ENCODE assay signal across 15 mouse cellular contexts in genomic region chr11:6597523-6597922, GRCm38 (mm10). TPM values are rescaled to one million over a fixed set of nuclear protein-coding genes. Genes with fewer than 3 reads are reported as not detected.
DNase-seq lines count a peak whose midpoint lies in the region; ATAC-seq and TF ChIP-seq lines count a peak whose summit lies in the region.
"Had no signal": no experiment of that assay in that cellular context is flagged by ENCODE, and none has a peak within 500 bp of the region (broad histone marks: within the 10 kb centered on the region; RNA-seq: fewer than 3 reads in every experiment).

No protein-coding gene starts in this region.

- no peak for TF ChIP-seq CTCF in heart, postnatal 0 days (IDR thresholded peaks at IDR 0.05; ENCODE audit: low read depth)
- TF ChIP-seq CTCF in liver, embryonic 14.5 days (IDR thresholded peaks at IDR 0.05; ENCODE audit: low read depth), result peak; percentile 56

- WGBS in heart, postnatal 0 days, result 65% methylated on average over 7 of the region's 7 CpGs
- WGBS in heart, embryonic 10.5 days, result 68% methylated on average over 7 of the region's 7 CpGs
- 76% methylated on average over 7 of the region's 7 CpGs for WGBS in liver, embryonic 14.5 days (ENCODE audit: insufficient replicate concordance)

- H3K27me3 ChIP-seq in heart, postnatal 0 days (ENCODE audit: control insufficient read depth, insufficient read depth, low read length), result peaks cover 7% of the 10 kb centered on the region; the same call in 1 of the 2 replicates
- peaks cover 31% of the 10 kb centered on the region for H3K27me3 ChIP-seq in heart, embryonic 10.5 days (ENCODE audit: insufficient read depth, poor library complexity, severe bottlenecking)
- no peaks in the 10 kb centered on the region for H3K27me3 ChIP-seq in liver, embryonic 14.5 days (ENCODE audit: control insufficient read depth, insufficient read depth, low read length)

- peaks cover 48% of the 10 kb centered on the region for H3K36me3 ChIP-seq in heart, postnatal 0 days (replicated peaks; ENCODE audit: control insufficient read depth, insufficient read depth, low read length)
- peaks cover 63% of the 10 kb centered on the region for H3K36me3 ChIP-seq in heart, embryonic 10.5 days
- H3K36me3 ChIP-seq in liver, embryonic 14.5 days (replicated peaks; ENCODE audit: control insufficient read depth, insufficient read depth, low read depth), result peaks cover 6% of the 10 kb centered on the region

- H3K27ac ChIP-seq in heart, postnatal 0 days (ENCODE audit: low read depth), result no peak overlapping the region
- H3K27ac ChIP-seq in heart, embryonic 10.5 days, result no peak overlapping the region
- H3K27ac ChIP-seq in liver, embryonic 14.5 days, result no peak overlapping the region; the same call in 1 of the 2 replicates
- H3K27ac ChIP-seq: forebrain, embryonic 10.5 days had no signal

- H3K4me1 ChIP-seq in heart, postnatal 0 days (ENCODE audit: control insufficient read depth, insufficient read depth), result no peaks in the 10 kb centered on the region; the same call in 1 of the 2 replicates
- H3K4me1 ChIP-seq in heart, embryonic 10.5 days, result peaks cover 60% of the 10 kb centered on the region
- H3K4me1 ChIP-seq in liver, embryonic 14.5 days (replicated peaks; ENCODE audit: control insufficient read depth in 2 of 2, insufficient read depth in 2 of 2, low read length in 1 of 2), result peaks cover 21 to 45% of the 10 kb centered on the region in 2 experiments

- no peaks in the 10 kb centered on the region for H3K9me3 ChIP-seq in heart, postnatal 0 days (replicated peaks; ENCODE audit: control insufficient read depth, low read length)
- no peaks in the 10 kb centered on the region for H3K9me3 ChIP-seq in heart, embryonic 10.5 days
- no peaks in the 10 kb centered on the region for H3K9me3 ChIP-seq in liver, embryonic 14.5 days (ENCODE audit: control insufficient read depth, low read length)
- H3K9me3 ChIP-seq: embryonic facial prominence, embryonic 10.5 days; forebrain, embryonic 10.5 days had no signal

- no peak for TF ChIP-seq EP300 in heart, postnatal 0 days (IDR thresholded peaks at IDR 0.05; ENCODE audit: low read depth)
- no peak for TF ChIP-seq EP300 in liver, embryonic 14.5 days (IDR thresholded peaks at IDR 0.05; ENCODE audit: low read depth)

- no peak overlapping the region for H3K4me2 ChIP-seq in heart, postnatal 0 days (ENCODE audit: low read depth, low read length)
- no peak overlapping the region for H3K4me2 ChIP-seq in liver, embryonic 14.5 days (ENCODE audit: low read depth)

- ATAC-seq in heart, postnatal 0 days (ENCODE audit: insufficient read depth, low read depth), result no peak
- ATAC-seq in liver, embryonic 14.5 days (ENCODE audit: insufficient read depth), result no peak

- DNase-seq in heart, postnatal 0 days (ENCODE audit: low spot score), result peak; percentile 2
- no peak for DNase-seq in heart, embryonic 10.5 days (ENCODE audit: low spot score)
- DNase-seq in right cerebral cortex, postnatal 4 days, result peak; percentile 50
- DNase-seq in right cerebral cortex, adult 18-20 months, result no peak
- no peak for DNase-seq in liver, embryonic 14.5 days (ENCODE audit: low read depth in 3 of 3, low spot score in 3 of 3)
- DNase-seq in thymus, postnatal 0 days (ENCODE audit: low spot score), result no peak
- DNase-seq in T-cell, adult 2 months (ENCODE audit: low spot score), result no peak
- no peak for DNase-seq in spleen, postnatal 14 days (ENCODE audit: low spot score in 2 of 2)
- DNase-seq: kidney, postnatal 36 days had no signal

- H3K9ac ChIP-seq in heart, postnatal 0 days (replicated peaks; ENCODE audit: low read depth, low read length), result no peak overlapping the region
- H3K9ac ChIP-seq in liver, embryonic 14.5 days (replicated peaks), result no peak overlapping the region

- no peak overlapping the region for H3K4me3 ChIP-seq in heart, postnatal 0 days (ENCODE audit: low read depth, low read length)
- no peak overlapping the region for H3K4me3 ChIP-seq in heart, embryonic 10.5 days
- no peak overlapping the region for H3K4me3 ChIP-seq in liver, embryonic 14.5 days (ENCODE audit: insufficient read depth in 1 of 2, low read depth in 2 of 2, low read length in 2 of 2)
- H3K4me3 ChIP-seq: forebrain, embryonic 10.5 days had no signal

RNA-seq across cellular contexts. Expression of gene Nacad, which starts 8.3 kb away (rescaled TPM):
- 0.95 and 2.5 TPM in 2 replicates for total RNA-seq in heart, postnatal 0 days (2014; rRNA removed; ENCODE audit: low replicate concordance)
- 1.2 TPM in 2 replicates for polyA plus RNA-seq in heart, postnatal 0 days (2015; fragmentation: Nextera tagmentation; extraction: Ambion mirVana)
- 2.4 and 2.9 TPM in 2 replicates for polyA plus RNA-seq in heart, embryonic 10.5 days (2016; fragmentation: Nextera tagmentation; extraction: Ambion mirVana)
- 2.3 and 4.0 TPM in 2 replicates for polyA plus RNA-seq in liver, embryonic 14.5 days (2012; rRNA removed)
- 6.2 and 6.4 TPM in 2 replicates for polyA plus RNA-seq in liver, embryonic 14.5 days (2014; fragmentation: Nextera tagmentation; extraction: Ambion mirVana)
- 0.26 and 0.33 TPM in 2 replicates for polyA plus RNA-seq in thymus, postnatal 0 days (2015; fragmentation: Nextera tagmentation; extraction: Ambion mirVana)

RNA-seq across cellular contexts. Expression of gene Tbrg4, which starts 28.3 kb away (rescaled TPM):
- total RNA-seq in heart, postnatal 0 days (2014; rRNA removed; ENCODE audit: low replicate concordance), result 62.5 and 82.9 TPM in 2 replicates
- 52.5 and 65.8 TPM in 2 replicates for polyA plus RNA-seq in heart, postnatal 0 days (2015; fragmentation: Nextera tagmentation; extraction: Ambion mirVana)
- polyA plus RNA-seq in heart, embryonic 10.5 days (2016; fragmentation: Nextera tagmentation; extraction: Ambion mirVana), result 72.1 and 73.8 TPM in 2 replicates
- polyA plus RNA-seq in liver, embryonic 14.5 days (2012; rRNA removed), result 55.1 and 63.6 TPM in 2 replicates
- polyA plus RNA-seq in liver, embryonic 14.5 days (2014; fragmentation: Nextera tagmentation; extraction: Ambion mirVana), result 27.7 and 30.4 TPM in 2 replicates
- polyA plus RNA-seq in thymus, postnatal 0 days (2015; fragmentation: Nextera tagmentation; extraction: Ambion mirVana), result 41.6 and 43.4 TPM in 2 replicates

RNA-seq across cellular contexts. Expression of gene Wap, which starts 40.9 kb away (rescaled TPM):
- not detected in 2 replicates for total RNA-seq in heart, postnatal 0 days (2014; rRNA removed; ENCODE audit: low replicate concordance)
- polyA plus RNA-seq in heart, postnatal 0 days (2015; fragmentation: Nextera tagmentation; extraction: Ambion mirVana), result not detected in 2 replicates
- polyA plus RNA-seq in heart, embryonic 10.5 days (2016; fragmentation: Nextera tagmentation; extraction: Ambion mirVana), result not detected in 2 replicates
- polyA plus RNA-seq in liver, embryonic 14.5 days (2012; rRNA removed), result not detected in 2 replicates
- not detected in 2 replicates for polyA plus RNA-seq in liver, embryonic 14.5 days (2014; fragmentation: Nextera tagmentation; extraction: Ambion mirVana)
- 0.29 and 0.53 TPM in 2 replicates for polyA plus RNA-seq in thymus, postnatal 0 days (2015; fragmentation: Nextera tagmentation; extraction: Ambion mirVana)
- total RNA-seq: hematopoietic stem cell, adult 5-6 weeks; left cerebral cortex, postnatal 25 days; monocyte, adult 5-6 weeks had no signal
- polyA plus RNA-seq: embryonic facial prominence, embryonic 10.5 days; forebrain, embryonic 10.5 days; lung, embryonic 16.5 days had no signal

RNA-seq across cellular contexts. Expression of gene Ccm2, which starts 50.8 kb away (rescaled TPM):
- total RNA-seq in heart, postnatal 0 days (2014; rRNA removed; ENCODE audit: low replicate concordance), result 54.4 and 56.9 TPM in 2 replicates
- polyA plus RNA-seq in heart, postnatal 0 days (2015; fragmentation: Nextera tagmentation; extraction: Ambion mirVana), result 38.4 and 41.9 TPM in 2 replicates
- 86.1 and 108 TPM in 2 replicates for polyA plus RNA-seq in heart, embryonic 10.5 days (2016; fragmentation: Nextera tagmentation; extraction: Ambion mirVana)
- 33.1 and 36.8 TPM in 2 replicates for polyA plus RNA-seq in liver, embryonic 14.5 days (2012; rRNA removed)
- polyA plus RNA-seq in liver, embryonic 14.5 days (2014; fragmentation: Nextera tagmentation; extraction: Ambion mirVana), result 39.0 and 39.4 TPM in 2 replicates
- 189 and 190 TPM in 2 replicates for polyA plus RNA-seq in thymus, postnatal 0 days (2015; fragmentation: Nextera tagmentation; extraction: Ambion mirVana)

Comparison
In these comparisons a context has a peak if more than half of its experiments do, and no peak if none do; other contexts are left out.
1. DNase-seq: peak in heart, postnatal 0 days (single experiment) and right cerebral cortex, postnatal 4 days (single experiment); none in heart, embryonic 10.5 days (single experiment), right cerebral cortex, adult 18-20 months (single experiment), liver, embryonic 14.5 days (0 of 3), thymus, postnatal 0 days (single experiment), T-cell, adult 2 months (single experiment) and spleen, postnatal 14 days (0 of 2).